Mouse (Mus musculus) hindbrain, embryonic 14.5 days (tissue): ENCODE data around the gene Vmn1r50. TPM values are rescaled to one million over a fixed set of nuclear protein-coding genes. Genes with fewer than 3 reads are reported as not detected.
"Not testable (repeated sequence)": the region's sequence is repeated elsewhere in the genome, so short reads cannot be mapped to it uniquely, and the experiment has no call there.

Experiments used
- ATAC-seq: fragments of 200-750 bp; cut with Nextera tagmentation; 2 replicates; pipeline ENCODE4 v1.8.0; 2017; ENCODE audit warnings: moderate number of reproducible peaks, mild to moderate bottlenecking, moderate TSS enrichment, moderate library complexity; ENCODE audit not compliant: low FRiP score
- DNase-seq: peaks from one replicate; pipeline ENCODE4 v3.0.0-alpha.2; 2015; ENCODE audit warnings: low spot score
- H3K27ac ChIP-seq: fragments of 300-500 bp; sonication (generic); 2 replicates; pipeline ENCODE4 v1.5.1; 2014; ENCODE audit warnings: mild to moderate bottlenecking, moderate library complexity
- H3K27me3 ChIP-seq: fragments of 300-500 bp; sonication (generic); 2 replicates; pipeline ENCODE4 v1.6.1; 2014; ENCODE audit warnings: mild to moderate bottlenecking, low read length, mixed read lengths; ENCODE audit not compliant: control insufficient read depth, insufficient read depth
- H3K36me3 ChIP-seq: fragments of 300-500 bp; sonication (generic); replicated peaks from 2 replicates; pipeline ENCODE4 v1.6.1; 2014; ENCODE audit not compliant: control insufficient read depth, insufficient read depth
- H3K4me1 ChIP-seq: fragments of 300-500 bp; sonication (generic); replicated peaks from 2 replicates; pipeline ENCODE4 v1.6.1; 2014; ENCODE audit warnings: antibody characterized with exemption, low read length, mixed read lengths; ENCODE audit not compliant: control insufficient read depth, insufficient read depth
- H3K4me2 ChIP-seq: fragments of 300-500 bp; sonication (generic); replicated peaks from 2 replicates; pipeline ENCODE4 v1.6.1; 2014; ENCODE audit warnings: mild to moderate bottlenecking, moderate library complexity
- H3K4me3 ChIP-seq: fragments of 300-500 bp; sonication (generic); replicated peaks from 2 replicates; pipeline ENCODE4 v1.5.1; 2014; ENCODE audit warnings: mild to moderate bottlenecking, low read length
- H3K9ac ChIP-seq: fragments of 300-500 bp; sonication (generic); 2 replicates; pipeline ENCODE4 v1.6.1; 2014
- H3K9me3 ChIP-seq: fragments of 300-500 bp; sonication (generic); 2 replicates; pipeline ENCODE4 v1.6.1; 2016; ENCODE audit warnings: low read length; ENCODE audit not compliant: control insufficient read depth
- WGBS: fragments of 180-500 bp; shearing (Covaris S2); extraction: QIAGEN DNeasy Blood & Tissue Kit; methylation state at CpG from one replicate; pipeline ENCODE4 v1.1.7; 2014; 5-methylcytosine and 5-hydroxymethylcytosine counted together
- polyA plus RNA-seq: library from polyadenylated mRNA; unstranded; fragments of >200 nt; fragmentation: Nextera tagmentation; extraction: Ambion mirVana; gene quantifications from 2 replicates; pipeline ENCODE4 v1.2.1, GENCODE M21; 2014

Vmn1r50 gene
- polyA plus RNA-seq = not detected in 2 replicates

DNA sequence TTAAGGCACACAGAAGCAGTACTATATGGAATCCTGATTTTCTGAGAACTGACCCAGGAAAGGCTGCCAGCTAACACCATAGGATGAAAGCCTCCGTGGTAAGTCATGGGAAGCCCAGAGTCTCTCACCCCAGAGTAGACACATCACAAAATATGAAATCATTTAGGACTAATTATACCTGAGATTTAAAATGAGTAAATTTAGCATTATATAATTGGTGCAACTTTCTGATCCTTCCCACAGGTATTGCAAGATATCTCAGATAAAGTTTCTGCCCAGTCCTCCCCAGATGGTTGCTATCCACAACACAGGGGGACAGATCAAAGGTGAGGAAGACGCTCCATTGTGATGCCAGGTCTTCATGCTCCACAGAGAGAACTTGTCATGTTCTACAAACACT, at the start of gene Vmn1r50:
Gene Vmn1r50 (plus strand): TSS at position 301 of the 400 bp plus-strand sequence.
- no peaks in the 10 kb centered on the region for H3K9me3 ChIP-seq
- no peak for ATAC-seq
- H3K4me1 ChIP-seq = no peaks in the 10 kb centered on the region
- no peak within 1 kb of the TSS for H3K27ac ChIP-seq
- no peak within 1 kb of the TSS for H3K4me2 ChIP-seq
- WGBS = 56% methylated on average over 2 of the region's 2 CpGs
- no peak within 1 kb of the TSS for H3K9ac ChIP-seq
- H3K4me3 ChIP-seq = no peak within 1 kb of the TSS
- no peak for DNase-seq
- H3K36me3 ChIP-seq = no peaks in the 10 kb centered on the region
- H3K27me3 ChIP-seq = no peaks in the 10 kb centered on the region

DNA sequence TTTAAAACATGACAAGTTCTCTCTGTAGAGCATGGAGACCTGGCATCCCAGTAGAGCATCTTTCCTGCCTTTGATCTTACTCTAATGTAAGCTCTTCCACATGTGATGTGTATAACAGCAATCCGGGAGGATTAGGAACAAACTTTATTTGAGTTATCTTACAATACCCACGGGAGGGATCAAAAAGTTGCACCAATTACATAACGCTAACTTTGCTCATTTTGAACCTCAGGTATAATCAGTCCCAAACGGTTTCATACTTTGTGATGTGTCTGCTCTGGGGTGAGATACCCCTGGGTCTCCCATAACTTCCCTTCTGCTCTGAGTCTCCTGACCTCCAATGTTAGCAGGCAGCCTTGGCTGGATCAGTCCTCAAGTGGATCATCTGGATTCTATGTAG, 22.8 kb upstream of the Vmn1r50 start, which contains the start of gene Vmn1r49:
Gene Vmn1r49 (minus strand): TSS at position 101 of the 400 bp plus-strand sequence.
- H3K4me1 ChIP-seq = no peaks in the 10 kb centered on the region
- H3K9me3 ChIP-seq = peaks cover 6% of the 10 kb centered on the region; the same call in 1 of the 2 replicates
- H3K36me3 ChIP-seq = no peaks in the 10 kb centered on the region
- H3K4me2 ChIP-seq = no peak within 1 kb of the TSS
- H3K9ac ChIP-seq = no peak within 1 kb of the TSS
- H3K27me3 ChIP-seq = no peaks in the 10 kb centered on the region
- no peak within 1 kb of the TSS for H3K27ac ChIP-seq
- no peak for DNase-seq
- 77% methylated on average over 4 of the region's 4 CpGs for WGBS
- no peak within 1 kb of the TSS for H3K4me3 ChIP-seq
- ATAC-seq = no peak

DNA sequence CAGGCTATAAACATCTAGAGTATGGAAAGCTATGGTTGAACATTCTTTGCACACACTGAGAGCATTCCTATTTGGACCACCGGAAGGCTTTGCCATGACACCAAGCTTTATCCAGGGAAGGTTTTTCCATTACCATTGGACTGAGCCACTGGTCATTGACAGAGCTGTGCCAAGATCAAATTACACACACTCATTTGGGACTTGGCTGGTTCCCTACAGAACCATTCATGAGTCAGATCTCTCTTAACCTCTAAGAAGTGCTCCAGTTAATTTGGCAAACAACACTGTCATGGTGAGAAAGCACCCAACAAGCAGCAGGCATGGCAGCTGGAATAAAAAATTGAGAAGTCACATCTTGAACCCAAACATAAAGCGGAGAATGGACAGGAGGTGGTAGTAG, 664 bp upstream of the Vmn1r50 start:
- H3K9me3 ChIP-seq = no peaks in the 10 kb centered on the region
- no peaks in the 10 kb centered on the region for H3K27me3 ChIP-seq
- H3K36me3 ChIP-seq = no peaks in the 10 kb centered on the region
- H3K4me3 ChIP-seq = no peak overlapping the region
- no peak overlapping the region for H3K4me2 ChIP-seq
- DNase-seq = no peak
- H3K9ac ChIP-seq = no peak overlapping the region
- H3K27ac ChIP-seq = no peak overlapping the region
- no peak for ATAC-seq
- WGBS = 91% methylated on average over 2 of the region's 2 CpGs
- H3K4me1 ChIP-seq = no peaks in the 10 kb centered on the region

DNA sequence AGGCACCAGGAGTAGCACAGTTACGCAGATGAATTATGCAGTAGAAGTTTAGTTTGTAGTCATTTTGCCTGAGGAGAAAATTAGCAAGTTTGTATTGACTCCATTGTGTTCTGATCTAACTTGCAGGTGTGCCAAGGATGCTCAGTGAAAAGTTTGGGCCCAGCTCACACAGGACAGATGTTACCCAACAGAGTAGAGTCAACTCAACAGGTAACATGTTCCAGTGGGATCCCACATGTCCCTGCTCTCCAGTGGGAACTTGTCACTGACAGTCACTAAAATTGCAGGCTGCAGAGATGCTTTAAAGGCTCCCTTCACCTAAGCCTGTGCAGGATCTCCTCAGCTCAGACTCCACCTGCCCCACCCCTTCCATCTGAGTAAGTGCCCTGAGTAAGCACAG, 21.1 kb downstream of the Vmn1r50 start, which contains the start of gene Vmn1r51:
Gene Vmn1r51 (plus strand): TSS at position 301 of the 400 bp plus-strand sequence.
- WGBS = 93% methylated on average over 1 of the region's 1 CpGs

More for the DNA sequence above, 21.1 kb downstream of the Vmn1r50 start, which contains the start of gene Vmn1r51:
- DNase-seq, H3K36me3 ChIP-seq, H3K27ac ChIP-seq, H3K4me1 ChIP-seq, H3K27me3 ChIP-seq, H3K9ac ChIP-seq, H3K4me2 ChIP-seq, ATAC-seq, H3K4me3 ChIP-seq: not testable (repeated sequence)
- 0 out of 2 replicates have a peak, but pooled peaks cover 11% of the 10 kb centered on the region for H3K9me3 ChIP-seq

Other genes with a start within 250 kb of the Vmn1r50 start
- gene Vmn1r42, start 225.0 kb upstream of the Vmn1r50 start, polyA plus RNA-seq = not detected in 2 replicates
- not detected in 2 replicates for gene Vmn1r43, start 225.0 kb upstream of the Vmn1r50 start, polyA plus RNA-seq
- gene Vmn1r44, start 217.8 kb upstream of the Vmn1r50 start, polyA plus RNA-seq = not detected in 2 replicates
- gene Vmn1r45, start 160.8 kb upstream of the Vmn1r50 start, polyA plus RNA-seq = not detected in 2 replicates
- not detected in 2 replicates for gene Vmn1r46, start 132.1 kb upstream of the Vmn1r50 start, polyA plus RNA-seq
- gene Vmn1r47, start 85.3 kb upstream of the Vmn1r50 start, polyA plus RNA-seq = not detected in 2 replicates
- not detected in 2 replicates for gene Vmn1r48, start 64.6 kb upstream of the Vmn1r50 start, polyA plus RNA-seq
- not detected in 2 replicates for gene Vmn1r49, start 22.9 kb upstream of the Vmn1r50 start, polyA plus RNA-seq
- gene Vmn1r51, start 21.2 kb downstream of the Vmn1r50 start, polyA plus RNA-seq = 0.08 TPM in 2 replicates
- not detected in 2 replicates for gene Vmn1r52, start 73.4 kb downstream of the Vmn1r50 start, polyA plus RNA-seq
- gene V1ra8, start 101.4 kb downstream of the Vmn1r50 start, polyA plus RNA-seq = not detected in 2 replicates
- not detected in 2 replicates for gene Vmn1r53, start 123.0 kb downstream of the Vmn1r50 start, polyA plus RNA-seq
- gene Vmn1r54, start 144.9 kb downstream of the Vmn1r50 start, polyA plus RNA-seq = not detected in 2 replicates
- gene BC048671, start 199.8 kb downstream of the Vmn1r50 start, polyA plus RNA-seq = not detected in 2 replicates
- gene Chst13, start 223.8 kb downstream of the Vmn1r50 start, polyA plus RNA-seq = not detected in 2 replicates
- not detected in 2 replicates for gene Uroc1, start 231.9 kb downstream of the Vmn1r50 start, polyA plus RNA-seq